Mouse (Mus musculus) v-Abl transformed pro-B cells (cell line): ENCODE results near the gene Gabarapl2.

ENCODE experiments used
- in situ Hi-C, 2 experiments: fragments of 400-800 bp; cut with MboI; formaldehyde crosslinking; loops; one replicate each; pipeline ENCODE4 v1.15.1; 2025; ENCODE audit not compliant: unreplicated experiment in 2 of 2

The Gabarapl2 gene

GRCm38 (mm10) chr8:111964351-111964750, 23.8 kb downstream of the Gabarapl2 start:
- in situ Hi-C loops: no loop called here

GRCm38 (mm10) chr8:111964849-111965561, 24.5 kb downstream of the Gabarapl2 start:
- in situ Hi-C loops: no loop called here

- in situ Hi-C loops: no loop called here
Observed at GRCm38 (mm10) chr8:111967246-111967870, 26.9 kb downstream of the Gabarapl2 start.

GRCm38 (mm10) chr8:111968541-111968940, 28.0 kb downstream of the Gabarapl2 start:
- in situ Hi-C loops: no loop called here

GRCm38 (mm10) chr8:111968991-111969390, 28.5 kb downstream of the Gabarapl2 start:
- in situ Hi-C loops: no loop called here

GRCm38 (mm10) chr8:111974138-111974537, 33.6 kb downstream of the Gabarapl2 start:
- in situ Hi-C loops: no loop called here

- in situ Hi-C loops: loop anchor here (25.0 kb wide), 2 partner anchors 463 to 638 kb away; partner anchors contain the start of genes Mlkl (in 1 of the 2) and Wdr59 (in 1 of the 2)
Observed at GRCm38 (mm10) chr8:111975706-111976105, 35.2 kb downstream of the Gabarapl2 start.

- in situ Hi-C loops: loop anchor here (25.0 kb wide), 2 partner anchors 464 to 639 kb away; partner anchors contain the start of genes Mlkl (in 1 of the 2) and Wdr59 (in 1 of the 2)
Observed at GRCm38 (mm10) chr8:111976326-111976725, 35.8 kb downstream of the Gabarapl2 start.

- in situ Hi-C loops: loop anchor here (25.0 kb wide), 2 partner anchors 466 to 641 kb away; partner anchors contain the start of genes Mlkl (in 1 of the 2) and Wdr59 (in 1 of the 2)
Observed at GRCm38 (mm10) chr8:111978147-111978546, 37.6 kb downstream of the Gabarapl2 start.

GRCm38 (mm10) chr8:111982116-111982515, 41.6 kb downstream of the Gabarapl2 start:
- in situ Hi-C loops: loop anchor here (5.0 to 25.0 kb wide), 3 partner anchors 110 to 645 kb away; partner anchors contain the start of genes Mlkl (in 1 of the 2) and Wdr59 (in 1 of the 2)

GRCm38 (mm10) chr8:111984511-111984910, 44.0 kb downstream of the Gabarapl2 start:
- in situ Hi-C loops: loop anchor here (5.0 to 25.0 kb wide), 3 partner anchors 112 to 647 kb away; partner anchors contain the start of genes Mlkl (in 1 of the 2) and Wdr59 (in 1 of the 2)

GRCm38 (mm10) chr8:111989911-111990310, 49.4 kb downstream of the Gabarapl2 start:
- in situ Hi-C loops: loop anchor here (5.0 to 25.0 kb wide), 5 partner anchors 42 to 653 kb away; partner anchors contain the start of genes Gabarapl2 (in 1 of the 2), Mlkl (in 1 of the 2) and Wdr59 (in 1 of the 2)

GRCm38 (mm10) chr8:111991278-111991677, 50.8 kb downstream of the Gabarapl2 start:
- in situ Hi-C loops: loop anchor here (5.0 to 25.0 kb wide), 4 partner anchors 41 to 654 kb away; partner anchors contain the start of genes Gabarapl2 (in 1 of the 2), Mlkl (in 1 of the 2) and Wdr59 (in 1 of the 2)

- in situ Hi-C loops: loop anchor here (5.0 to 25.0 kb wide), 4 partner anchors 40 to 655 kb away; partner anchors contain the start of genes Gabarapl2 (in 1 of the 2), Mlkl (in 1 of the 2) and Wdr59 (in 1 of the 2)
Observed at GRCm38 (mm10) chr8:111992013-111992702, 51.7 kb downstream of the Gabarapl2 start, which contains the start of gene Adat1. Gene Adat1 (minus strand): TSS chr8:111992302.

GRCm38 (mm10) chr8:111992703-111993039, 52.2 kb downstream of the Gabarapl2 start:
- in situ Hi-C loops: loop anchor here (5.0 to 25.0 kb wide), 4 partner anchors 40 to 655 kb away; partner anchors contain the start of genes Gabarapl2 (in 1 of the 2), Mlkl (in 1 of the 2) and Wdr59 (in 1 of the 2)
